25 mouse cellular contexts compared by ENCODE assay signal in the genomic region with DNA sequence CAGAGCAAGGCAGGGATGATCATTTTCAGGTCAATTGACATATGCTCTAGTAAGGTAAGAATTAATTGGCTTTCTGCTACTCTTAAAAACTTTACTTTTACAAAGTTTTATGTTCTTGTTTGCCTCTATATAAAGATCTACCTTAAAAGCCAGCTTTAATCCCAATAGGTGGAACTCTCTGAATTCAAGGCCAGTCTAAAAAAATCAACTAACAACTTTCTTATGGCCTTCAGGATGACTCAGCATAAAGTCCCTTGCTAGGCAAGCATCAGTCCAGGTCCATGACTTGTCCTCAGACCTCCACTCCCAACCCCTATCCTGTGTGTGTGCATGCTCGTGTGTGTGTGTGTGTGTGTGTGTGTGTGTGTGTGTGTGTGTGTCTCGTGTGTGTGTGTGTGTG.
DNase-seq lines count a peak whose midpoint lies in the region; ATAC-seq and TF ChIP-seq lines count a peak whose summit lies in the region.
"Had no signal": no experiment of that assay in that cellular context is flagged by ENCODE, and none has a peak within 500 bp of the region (broad histone marks: within the 10 kb centered on the region; RNA-seq: fewer than 3 reads in every experiment).

No protein-coding gene starts in this region.

- TF ChIP-seq CTCF in G1E (IDR thresholded peaks at IDR 0.05; ENCODE audit: low read depth, low read length) = no peak

- WGBS in forebrain, embryonic 11.5 days = 77% methylated on average over 2 of the region's 2 CpGs
- WGBS in forebrain, embryonic 10.5 days = 79% methylated on average over 1 of the region's 2 CpGs

- H3K9ac ChIP-seq in forebrain, embryonic 11.5 days (ENCODE audit: low read length) = no peak overlapping the region
- H3K9ac ChIP-seq: forebrain, embryonic 13.5 days; heart, embryonic 13.5 days; hindbrain, embryonic 12.5 days; intestine, embryonic 15.5 days had no signal

- no peaks in the 10 kb centered on the region for H3K27me3 ChIP-seq in forebrain, embryonic 11.5 days (ENCODE audit: control insufficient read depth, insufficient read depth, low read length)
- H3K27me3 ChIP-seq in forebrain, embryonic 10.5 days (ENCODE audit: poor library complexity, severe bottlenecking) = no peaks in the 10 kb centered on the region
- no peaks in the 10 kb centered on the region for H3K27me3 ChIP-seq in G1E (ENCODE audit: insufficient read depth, low read length)
- H3K27me3 ChIP-seq: forebrain, embryonic 13.5 days; heart, embryonic 13.5 days; hindbrain, embryonic 12.5 days; intestine, embryonic 15.5 days had no signal

- H3K36me3 ChIP-seq in forebrain, embryonic 11.5 days (ENCODE audit: control insufficient read depth, insufficient read depth, low read length) = no peaks in the 10 kb centered on the region; the same call in 1 of the 2 replicates
- peaks cover 3% of the 10 kb centered on the region; the same call in 1 of the 2 replicates for H3K36me3 ChIP-seq in forebrain, embryonic 10.5 days (replicated peaks)
- peaks cover 20% of the 10 kb centered on the region for H3K36me3 ChIP-seq in G1E (replicated peaks)
- H3K36me3 ChIP-seq: heart, embryonic 10.5 days; heart, embryonic 13.5 days; intestine, embryonic 15.5 days had no signal

- no peak overlapping the region for H3K4me2 ChIP-seq in forebrain, embryonic 11.5 days (ENCODE audit: low read depth, low read length, severe bottlenecking)
- H3K4me2 ChIP-seq: forebrain, embryonic 13.5 days; heart, embryonic 13.5 days; hindbrain, embryonic 12.5 days; intestine, embryonic 15.5 days had no signal

- no peaks in the 10 kb centered on the region for H3K4me1 ChIP-seq in forebrain, embryonic 11.5 days (replicated peaks; ENCODE audit: control insufficient read depth, insufficient read depth, low read length)
- peaks cover 27% of the 10 kb centered on the region for H3K4me1 ChIP-seq in forebrain, embryonic 10.5 days
- H3K4me1 ChIP-seq in G1E (ENCODE audit: insufficient read depth, low read depth, low read length) = no peaks in the 10 kb centered on the region
- H3K4me1 ChIP-seq: intestine, embryonic 15.5 days had no signal

- peak; percentile 28 for DNase-seq in forebrain, embryonic 11.5 days (ENCODE audit: low spot score)
- no peak for DNase-seq in forebrain, embryonic 10.5 days (ENCODE audit: extremely low spot score, low spot score)
- DNase-seq in 3T3-L1 (ENCODE audit: low read depth, low spot score) (peak; percentile 20), G1E (ENCODE audit: low spot score) (peak; percentile 21)
- DNase-seq in lung, postnatal 4 days = no peak
- DNase-seq: adrenal gland, adult 8-10 months; adrenal gland, postnatal 25 days; cerebellum, adult 11-12 months; cerebellum, adult 8-10 months; cerebellum, postnatal 10 days; gastrocnemius, postnatal 10 days; gastrocnemius, postnatal 36 days; heart, adult 2 months; heart, postnatal 14 days; heart, postnatal 4 days; kidney, adult 11 months had no signal

- H3K27ac ChIP-seq in forebrain, embryonic 11.5 days (ENCODE audit: low read depth, low read length) = no peak overlapping the region
- no peak overlapping the region for H3K27ac ChIP-seq in forebrain, embryonic 10.5 days
- H3K27ac ChIP-seq: forebrain, embryonic 13.5 days; heart, adult 2 months; heart, embryonic 10.5 days; heart, embryonic 13.5 days; hindbrain, embryonic 12.5 days; intestine, embryonic 15.5 days had no signal

- no peak overlapping the region for H3K4me3 ChIP-seq in forebrain, embryonic 11.5 days (ENCODE audit: low read depth, low read length)
- no peak overlapping the region for H3K4me3 ChIP-seq in forebrain, embryonic 10.5 days
- no peak overlapping the region for H3K4me3 ChIP-seq in G1E (ENCODE audit: low read depth, low read length)
- H3K4me3 ChIP-seq: forebrain, embryonic 13.5 days; heart, adult 2 months; heart, embryonic 10.5 days; heart, embryonic 13.5 days; hindbrain, embryonic 12.5 days; intestine, embryonic 15.5 days had no signal

- H3K9me3 ChIP-seq in forebrain, embryonic 11.5 days (ENCODE audit: control insufficient read depth, low read length) = no peaks in the 10 kb centered on the region
- H3K9me3 ChIP-seq in forebrain, embryonic 10.5 days = no peaks in the 10 kb centered on the region
- no peaks in the 10 kb centered on the region for H3K9me3 ChIP-seq in G1E (replicated peaks)
- H3K9me3 ChIP-seq: forebrain, embryonic 13.5 days; heart, embryonic 10.5 days; heart, embryonic 13.5 days; hindbrain, embryonic 12.5 days; intestine, embryonic 15.5 days had no signal

- no peak for ATAC-seq in forebrain, embryonic 11.5 days (replicated peaks; ENCODE audit: low FRiP score)
- no peak for ATAC-seq in G1E (ENCODE audit: extremely low read depth, insufficient number of reproducible peaks, low FRiP score, poor library complexity, severe bottlenecking)
- no peak for ATAC-seq in CD4-positive, CD25-positive, alpha-beta regulatory T cell, adult 4 months
- ATAC-seq: activated CD4-positive, CD25-positive, alpha-beta regulatory T cell, adult 4 months; forebrain, embryonic 13.5 days; forebrain, embryonic 16.5 days; hindbrain, embryonic 16.5 days; intestine, embryonic 15.5 days had no signal

Comparison
In these comparisons a context has a peak if more than half of its experiments do, and no peak if none do; other contexts are left out.
1. DNase-seq: peak in forebrain, embryonic 11.5 days (single experiment), 3T3-L1 (single experiment) and G1E (single experiment); none in forebrain, embryonic 10.5 days (single experiment) and lung, postnatal 4 days (0 of 2).